Mouse (Mus musculus) olfactory bulb, adult 2 months (tissue): ENCODE data around the gene Nppa.

Experiments used
- CTCF ChIP-seq: fragments of 200-500 bp; IDR thresholded peaks from 2 replicates; pipeline ENCODE4 v1.5.1; 2012; ENCODE audit warnings: low read depth, mild to moderate bottlenecking, low read length, moderate library complexity; ENCODE audit not compliant: insufficient read depth
- POLR2A ChIP-seq: fragments of 200-500 bp; IDR thresholded peaks from 2 replicates; pipeline ENCODE4 v1.6.1; 2012; ENCODE audit warnings: mild to moderate bottlenecking, low read depth, low read length, moderate library complexity; ENCODE audit not compliant: insufficient read depth

GRCm38 (mm10) chr4:147993571-147994095, 6.9 kb upstream of the Nppa start:
- TF ChIP-seq CTCF (no peak), POLR2A (no peak)
